Mouse (Mus musculus): ENCODE measurements around the gene Sdhaf2. TPM values are rescaled to one million over a fixed set of nuclear protein-coding genes. Genes with fewer than 3 reads are reported as not detected.
A peak's percentile ranks its signal among the peaks of the same experiment; 100 is the strongest.
"Not testable (repeated sequence)": the region's sequence is repeated elsewhere in the genome, so short reads cannot be mapped to it uniquely, and the experiment has no call there.

The Sdhaf2 gene
- total RNA-seq (2021), result 10 to 100 TPM; 52.2 to 56.1 TPM
- long read RNA-seq, experiment 1, transcript Sdhaf2-203 (4 exons, 997 nt), result minor isoform, 9 of 47 reads
- long read RNA-seq, experiment 1, transcript Sdhaf2-201 (4 exons, 2,981 nt), result major isoform, 29 of 47 reads
- long read RNA-seq, experiment 1, partial matches to known transcripts, result 0 of 47 reads
- long read RNA-seq, experiment 1, other reads (novel, unspliced or antisense), result 8 of 47 reads
- long read RNA-seq, experiment 2, transcript Sdhaf2-201 (4 exons, 2,981 nt), result major isoform, 15 of 27 reads
- long read RNA-seq, experiment 2, partial matches to known transcripts, result 1 of 27 reads
- long read RNA-seq, experiment 2, other reads (novel, unspliced or antisense), result 6 of 27 reads

DNA sequence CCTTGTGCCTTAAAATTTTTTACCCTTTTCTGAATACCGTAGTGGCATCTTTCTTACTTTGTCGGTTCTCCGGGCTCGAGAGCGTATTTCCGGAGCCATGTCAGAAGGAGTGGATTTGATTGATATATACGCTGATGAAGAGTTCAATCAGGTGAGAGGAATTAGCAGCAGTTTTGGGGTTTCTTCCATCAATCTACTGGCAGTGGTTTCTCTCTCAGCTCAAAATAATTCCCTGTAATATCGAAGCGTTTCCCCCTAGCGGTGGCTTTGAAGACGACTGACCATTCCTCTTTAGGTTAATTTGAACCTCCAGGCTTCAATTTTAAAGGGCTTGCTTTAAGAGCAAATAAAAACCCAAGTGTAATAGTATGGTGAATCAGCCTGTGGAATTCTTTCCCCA, at the start of gene Sdhaf2:
Gene Sdhaf2, minus strand, starts transcription at position 233 of the 400 bp plus-strand sequence.
- intact Hi-C loops (cut with DNase I), result loop anchor here (2.0 to 5.0 kb wide), 2 partner anchors 51 to 81 kb away; partner anchors contain the start of genes Cyb561a3, Ddb1, Tkfc and Tmem138
- H3K4me3 ChIP-seq, result peak within 1 kb of the TSS; percentile 67
- peak; percentile 69 for TF ChIP-seq CTCF (IDR thresholded peaks at IDR 0.05)
- peak within 1 kb of the TSS; percentile 98 for H3K27ac ChIP-seq
- no peak for DNase-seq (ENCODE audit: extremely low spot score in 1 of 2, low spot score in 2 of 2)

DNA sequence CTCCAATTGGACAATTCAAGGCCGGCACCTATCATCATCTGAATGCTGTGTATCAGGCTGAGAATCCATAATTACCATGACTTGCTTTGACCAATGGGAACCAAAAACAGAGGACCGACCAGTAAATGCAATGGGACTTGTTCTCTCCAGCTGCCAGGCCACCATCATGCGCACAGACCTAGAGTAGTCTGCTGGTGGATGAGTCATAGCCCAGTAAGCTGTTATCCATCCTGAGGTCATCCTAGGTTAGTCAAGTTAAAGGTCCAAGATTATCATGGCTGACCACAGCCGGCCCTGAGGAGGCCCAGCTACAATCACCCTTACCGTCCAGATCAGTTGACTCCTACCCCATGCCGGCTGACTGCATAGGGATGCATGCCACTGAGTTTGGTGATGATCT, 43.7 kb upstream of the Sdhaf2 start:
- no peak for DNase-seq (ENCODE audit: extremely low spot score in 1 of 2, low spot score in 2 of 2)
- TF ChIP-seq CTCF (IDR thresholded peaks at IDR 0.05), result no peak
- intact Hi-C loops (cut with DNase I), result no loop called here
- Histone ChIP-seq H3K27ac (no peak overlapping the region), H3K4me3 (no peak overlapping the region)

DNA sequence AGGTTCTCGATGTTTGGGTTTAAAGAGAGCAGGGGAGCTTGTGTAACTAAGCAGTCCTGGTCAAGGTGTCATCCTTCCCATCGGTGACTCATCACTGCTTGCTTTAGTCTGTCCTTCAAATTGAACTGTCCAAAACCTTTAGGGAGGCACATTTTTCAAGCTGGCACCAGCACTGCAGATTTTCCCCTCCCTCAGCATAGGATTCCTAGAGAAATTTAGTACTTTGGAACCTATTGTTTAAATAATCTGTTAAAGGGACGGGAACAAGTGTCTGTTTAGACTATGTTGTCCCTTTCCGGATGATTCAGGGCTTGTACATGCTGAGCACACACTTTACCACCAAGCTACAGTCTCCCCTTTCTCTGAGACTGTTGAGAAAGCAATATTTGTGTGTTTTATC, 39.3 kb upstream of the Sdhaf2 start:
- intact Hi-C loops (cut with DNase I), result no loop called here
- no peak for TF ChIP-seq CTCF (IDR thresholded peaks at IDR 0.05)
- no peak overlapping the region for H3K4me3 ChIP-seq
- H3K27ac ChIP-seq, result no peak overlapping the region
- no peak for DNase-seq (ENCODE audit: extremely low spot score in 1 of 2, low spot score in 2 of 2)

DNA sequence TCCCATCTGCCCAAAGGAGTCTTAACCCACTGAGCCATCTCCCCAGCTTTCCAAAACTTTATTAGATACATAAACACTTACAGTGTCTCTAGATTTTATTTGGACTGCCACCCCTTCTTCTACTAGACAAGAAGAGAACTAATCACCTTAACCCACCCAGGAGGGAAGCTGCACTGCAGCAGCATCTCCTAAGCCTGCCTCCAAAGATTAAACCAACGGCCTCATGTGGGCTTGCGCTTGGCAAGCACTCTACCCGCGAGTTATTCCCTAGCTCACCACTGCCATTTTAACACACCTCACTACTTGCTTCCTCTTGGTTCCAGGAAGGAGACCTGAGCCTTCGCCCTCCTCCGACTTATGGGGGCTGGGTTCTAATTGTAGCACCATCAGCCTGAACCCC, 38.3 kb upstream of the Sdhaf2 start:
- no peak for TF ChIP-seq CTCF (IDR thresholded peaks at IDR 0.05)
- DNase-seq (ENCODE audit: extremely low spot score in 1 of 2, low spot score in 2 of 2), result no peak
- H3K27ac ChIP-seq, result no peak overlapping the region
- intact Hi-C loops (cut with DNase I), result no loop called here
- H3K4me3 ChIP-seq, result no peak overlapping the region

DNA sequence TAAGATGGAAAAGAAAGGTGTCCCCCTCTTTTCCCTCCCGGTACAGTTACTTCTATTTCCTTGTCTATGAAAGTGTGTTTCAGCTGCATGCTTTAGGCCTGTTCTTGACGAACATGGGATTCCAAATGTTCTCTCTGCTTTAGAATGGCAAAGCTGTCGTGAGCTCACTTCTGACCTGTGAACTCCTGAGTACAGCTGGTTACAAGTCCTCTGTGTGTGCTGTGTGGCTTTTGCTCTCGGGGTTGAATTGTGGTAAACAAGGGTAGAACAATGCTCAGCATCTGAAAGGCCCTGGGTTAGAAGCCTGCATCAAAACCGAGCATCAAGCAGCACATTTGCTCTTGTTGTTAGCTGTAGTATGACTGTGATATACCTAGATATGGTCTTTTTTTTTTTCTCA, 36.4 kb upstream of the Sdhaf2 start:
- H3K4me3 ChIP-seq, result no peak overlapping the region
- TF ChIP-seq CTCF (IDR thresholded peaks at IDR 0.05), result no peak
- intact Hi-C loops (cut with DNase I), result no loop called here

DNA sequence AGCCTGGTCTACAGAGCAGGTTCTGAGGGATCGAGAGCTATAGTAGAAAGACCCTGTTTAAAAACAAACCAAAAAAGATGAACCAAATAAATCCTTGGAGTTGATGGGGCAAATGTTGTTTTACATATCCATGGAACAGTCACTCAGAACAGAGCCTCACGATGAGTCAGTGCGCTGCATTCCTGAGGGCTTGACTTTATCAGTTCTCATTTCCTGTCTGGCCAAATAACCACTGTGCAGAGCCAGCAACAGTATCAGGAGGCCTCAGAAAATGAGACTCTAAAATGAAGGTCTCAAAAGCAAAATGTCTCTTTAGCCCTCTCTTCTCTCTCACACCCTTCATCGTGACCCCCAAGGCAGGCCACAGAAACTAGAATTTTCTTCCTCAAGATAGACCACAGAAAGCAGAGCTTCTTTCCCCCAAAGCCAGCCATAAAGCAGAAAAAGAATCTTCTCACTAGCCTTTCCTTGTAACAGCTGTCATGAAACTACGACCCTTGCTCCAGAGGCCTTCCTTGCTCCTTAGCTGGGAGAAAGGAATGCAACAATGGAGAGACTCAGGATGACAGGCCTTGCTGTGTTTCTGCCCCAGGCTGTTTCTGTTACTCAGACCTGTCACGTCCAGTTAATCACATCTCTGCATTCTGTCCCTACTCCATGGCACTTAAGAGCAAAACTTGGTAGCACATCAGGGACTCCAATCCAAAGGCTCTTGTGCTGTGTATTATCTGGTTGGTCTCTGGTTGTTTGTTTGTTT, 35.8 kb upstream of the Sdhaf2 start:
- Histone ChIP-seq H3K4me3 (no peak overlapping the region), H3K27ac (no peak overlapping the region)
- no peak for TF ChIP-seq CTCF (IDR thresholded peaks at IDR 0.05)
- no peak for DNase-seq (ENCODE audit: extremely low spot score in 1 of 2, low spot score in 2 of 2)
- intact Hi-C loops (cut with DNase I), result no loop called here

More for the DNA sequence above, 36.4 kb upstream of the Sdhaf2 start:
- no peak overlapping the region for H3K27ac ChIP-seq
- no peak for DNase-seq (ENCODE audit: extremely low spot score in 1 of 2, low spot score in 2 of 2)

DNA sequence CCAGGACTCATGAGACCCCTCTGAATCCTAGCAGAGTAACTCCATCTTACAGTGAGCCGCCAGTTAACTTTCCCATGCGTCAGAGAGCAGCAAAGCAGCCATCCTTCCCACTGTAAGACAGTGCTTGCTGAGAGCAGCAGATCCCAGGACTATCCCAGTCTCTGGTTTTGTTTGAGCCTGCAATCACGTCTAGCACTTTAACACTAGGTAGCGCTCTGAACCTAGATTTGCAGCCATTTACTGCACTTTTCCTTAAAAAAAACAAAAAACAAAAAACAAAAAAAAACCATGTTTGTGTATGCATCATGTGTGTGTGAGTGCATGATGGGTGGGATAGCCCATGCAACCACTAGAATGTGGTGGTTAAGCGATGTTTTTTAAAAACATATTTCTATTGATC, 34.2 kb upstream of the Sdhaf2 start:
- no peak overlapping the region for H3K27ac ChIP-seq
- intact Hi-C loops (cut with DNase I), result no loop called here
- no peak for DNase-seq (ENCODE audit: extremely low spot score in 1 of 2, low spot score in 2 of 2)
- no peak overlapping the region for H3K4me3 ChIP-seq
- TF ChIP-seq CTCF (IDR thresholded peaks at IDR 0.05), result peak; percentile 25

DNA sequence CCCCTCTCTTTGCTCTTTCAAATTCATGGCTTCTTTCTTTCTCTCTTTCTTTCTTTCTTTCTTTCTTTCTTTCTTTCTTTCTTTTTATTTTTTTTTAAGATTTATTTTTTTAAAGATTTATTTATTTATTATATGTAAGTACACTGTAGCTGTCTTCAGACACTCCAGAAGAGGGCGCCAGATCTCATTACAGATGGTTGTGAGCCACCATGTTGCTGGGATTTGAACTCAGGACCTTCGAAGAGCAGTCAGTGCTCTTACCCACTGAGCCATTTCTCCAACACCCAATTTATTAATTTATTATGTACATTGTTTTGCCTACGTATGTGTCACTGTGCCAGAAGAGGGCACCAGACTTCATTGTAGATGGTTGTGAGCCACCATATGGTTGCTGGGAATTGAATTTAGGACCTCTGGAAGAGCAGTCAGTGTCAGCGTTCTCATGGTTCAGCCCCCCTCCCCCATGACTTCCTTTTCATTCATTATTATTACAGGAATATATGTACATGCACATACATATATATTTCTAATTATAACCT, 32.0 kb upstream of the Sdhaf2 start:
- TF ChIP-seq CTCF (IDR thresholded peaks at IDR 0.05), result peak; percentile 44
- intact Hi-C loops (cut with DNase I); H3K27ac ChIP-seq; DNase-seq (ENCODE audit: extremely low spot score in 1 of 2, low spot score in 2 of 2); H3K4me3 ChIP-seq: not testable (repeated sequence)

DNA sequence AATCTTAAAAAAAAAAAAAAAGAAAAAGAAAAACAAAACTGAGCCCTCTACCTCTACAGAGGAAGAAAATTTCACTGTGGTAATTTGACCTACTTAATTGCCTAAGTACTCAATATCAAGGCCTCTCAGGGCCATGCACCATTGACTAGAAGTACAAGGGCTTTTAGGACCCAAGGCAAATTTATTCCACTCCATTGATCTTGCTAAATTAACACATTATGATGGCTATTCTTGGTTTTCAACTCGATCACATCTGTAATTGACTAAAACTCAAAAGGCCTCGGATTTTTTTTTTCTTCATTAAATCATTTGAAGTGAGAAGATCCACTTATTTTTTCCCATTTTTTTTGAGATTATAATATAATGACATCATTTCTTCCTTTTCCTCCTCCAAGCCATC, 31.5 kb upstream of the Sdhaf2 start:
- Histone ChIP-seq H3K4me3 (no peak overlapping the region), H3K27ac (no peak overlapping the region)
- no peak for DNase-seq (ENCODE audit: extremely low spot score in 1 of 2, low spot score in 2 of 2)
- no peak for TF ChIP-seq CTCF (IDR thresholded peaks at IDR 0.05)
- intact Hi-C loops (cut with DNase I), result no loop called here

DNA sequence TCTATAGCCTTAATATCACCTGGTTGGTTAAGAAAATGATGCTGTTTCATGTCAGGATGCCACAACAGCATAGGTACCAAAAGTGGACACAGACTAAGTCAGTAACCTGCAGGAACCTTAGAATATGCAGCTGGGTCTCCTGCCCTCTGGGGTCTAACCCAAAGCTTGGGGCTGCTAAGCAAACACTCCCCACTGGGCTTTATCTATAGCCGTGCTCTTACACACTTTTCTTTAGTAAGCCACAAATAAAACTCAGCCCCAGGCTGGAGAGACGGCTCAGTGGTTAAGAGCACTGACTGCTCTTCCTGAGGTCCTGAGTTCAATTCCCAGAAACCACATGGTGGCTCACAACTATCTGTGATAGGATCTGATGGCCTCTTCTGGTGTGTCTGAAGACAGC, 31.1 kb upstream of the Sdhaf2 start:
- DNase-seq (ENCODE audit: extremely low spot score in 1 of 2, low spot score in 2 of 2), result no peak
- Histone ChIP-seq H3K4me3 (no peak overlapping the region), H3K27ac (no peak overlapping the region)
- no peak for TF ChIP-seq CTCF (IDR thresholded peaks at IDR 0.05)
- intact Hi-C loops (cut with DNase I), result no loop called here

DNA sequence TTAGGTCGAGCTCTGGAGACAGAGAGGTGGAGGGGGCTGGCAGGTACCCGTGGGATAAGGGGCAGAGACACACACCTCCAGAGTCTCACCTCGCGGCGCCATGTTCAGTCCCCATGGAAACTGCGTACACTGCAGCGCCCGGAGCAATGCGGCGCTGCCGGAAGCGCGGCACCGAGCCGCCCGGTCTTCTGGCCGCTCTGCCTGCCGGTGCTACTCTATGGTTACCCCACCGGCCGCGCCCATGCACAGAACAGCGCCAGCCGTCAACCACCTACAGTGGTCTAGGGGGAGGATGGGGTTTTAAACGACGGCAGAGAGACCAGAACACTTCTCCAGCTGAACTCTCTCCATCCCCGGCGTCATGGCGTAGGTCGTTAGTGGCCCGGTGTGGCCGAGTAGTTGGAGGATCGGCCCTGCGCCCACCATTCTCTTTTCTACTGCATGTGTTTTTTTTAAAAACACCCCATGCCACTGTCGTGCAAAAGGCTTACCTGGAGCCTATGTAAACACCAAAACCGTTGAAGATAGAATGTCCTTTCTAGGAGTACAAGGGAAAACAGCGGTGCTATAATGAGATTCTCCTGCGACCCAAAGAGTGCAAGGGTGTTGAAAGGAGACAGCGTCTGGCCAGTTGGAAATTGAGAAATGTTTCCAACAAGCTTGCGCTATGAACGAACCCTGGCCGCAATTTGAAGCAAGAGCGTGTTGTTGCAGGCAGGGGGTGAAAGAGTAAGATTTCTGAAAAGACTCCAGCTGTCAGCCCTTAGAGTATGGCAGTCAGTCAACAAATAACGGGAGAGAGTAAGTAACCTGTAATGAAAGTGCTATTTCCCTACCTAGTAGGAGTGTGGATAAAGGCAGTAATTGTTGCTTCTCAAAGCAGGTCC, 29.9 kb upstream of the Sdhaf2 start, which contains the start of gene Tmem216:
Gene Tmem216, minus strand, starts transcription at position 615 of the 887 bp plus-strand sequence.
- no peak; the same call in 1 of the 2 replicates for TF ChIP-seq CTCF (IDR thresholded peaks at IDR 0.05)
- intact Hi-C loops (cut with DNase I), result loop anchor here (1.0 kb wide), 2 partner anchors 21 to 49 kb away; partner anchors contain the start of genes Cyb561a3, Ddb1, Tkfc and Tmem138
- H3K27ac ChIP-seq, result peak within 1 kb of the TSS; percentile 90
- peak; percentile 86 to 88 for DNase-seq (ENCODE audit: extremely low spot score in 1 of 2, low spot score in 2 of 2)
- H3K4me3 ChIP-seq, result peak within 1 kb of the TSS; percentile 76

All from left cerebral cortex, adult 2 months (tissue).